Mouse (Mus musculus) left cerebral cortex, adult 2 months (tissue): ENCODE data around the gene Fancm. TPM values are rescaled to one million over a fixed set of nuclear protein-coding genes. Genes with fewer than 3 reads are reported as not detected.
A peak's percentile ranks its signal among the peaks of the same experiment; 100 is the strongest.
"Not testable (repeated sequence)": the region's sequence is repeated elsewhere in the genome, so short reads cannot be mapped to it uniquely, and the experiment has no call there.

Source experiments
- DNase-seq, 2 experiments: peaks; one replicate each; pipeline ENCODE4 v3.0.0; 2021 to 2022; ENCODE audit warnings: low spot score in 2 of 2, mixed read lengths in 1 of 2; ENCODE audit errors: extremely low spot score in 1 of 2
- H3K27ac ChIP-seq: fragments of 200-600 bp; 2 replicates; pipeline ENCODE4 v1.8.1; 2022
- H3K4me3 ChIP-seq: fragments of 200-600 bp; 2 replicates; pipeline ENCODE4 v1.8.1; 2022
- CTCF ChIP-seq: fragments of 200-600 bp; IDR thresholded peaks from 2 replicates; pipeline ENCODE4 v1.8.1; 2022; ENCODE audit warnings: antibody characterized with exemption, mild to moderate bottlenecking, moderate library complexity
- intact Hi-C: fragments of 180-260 bp; cut with DNase I; formaldehyde crosslinking; loops from one replicate; pipeline ENCODE4 v1.15.1; 2025
- total RNA-seq, 2 experiments: library from RNA; stranded (reverse); gene quantifications; 2 replicates each; pipeline ENCODE4 v1.2.3; 2021

Gene Fancm
- total RNA-seq, 2 experiments from 2014 or later: 15.9 to 17.9 TPM

- Histone ChIP-seq H3K27ac (peak overlapping the region; percentile 96), H3K4me3 (peak overlapping the region; percentile 68)
- no peak for DNase-seq
- TF ChIP-seq CTCF: no peak
- intact Hi-C loops: loop anchor here (5.0 kb wide), 1 partner anchor 36 kb away; the partner anchor contains the start of gene Prpf39
Observed at GRCm38 (mm10) chr12:65072911-65073610, 2.3 kb upstream of the Fancm start.

- peak; percentile 97 to 98 for DNase-seq
- H3K27ac ChIP-seq: peak within 1 kb of the TSS; percentile 96
- intact Hi-C loops: loop anchor here (1.0 to 5.0 kb wide), 2 partner anchors 36 to 108 kb away; partner anchors contain the start of genes Klhl28, Prpf39 and Togaram1
- no peak for TF ChIP-seq CTCF
- H3K4me3 ChIP-seq: peak within 1 kb of the TSS; percentile 68
Observed at GRCm38 (mm10) chr12:65073611-65074178, 1.7 kb upstream of the Fancm start, which contains the start of gene Fkbp3. Gene Fkbp3 (minus strand): TSS chr12:65074007.

- Histone ChIP-seq H3K27ac (peak overlapping the region; percentile 96), H3K4me3 (peak overlapping the region; percentile 68)
- intact Hi-C loops: loop anchor here (1.0 to 5.0 kb wide), 3 partner anchors 37 to 109 kb away; partner anchors contain the start of genes Klhl28, Mis18bp1, Prpf39 and Togaram1
- no peak for TF ChIP-seq CTCF
- DNase-seq: no peak
Observed at GRCm38 (mm10) chr12:65074651-65075050, 752 bp upstream of the Fancm start.

GRCm38 (mm10) chr12:65075733-65076310, 419 bp downstream of the Fancm start:
- Histone ChIP-seq H3K27ac (peak overlapping the region; percentile 96), H3K4me3 (peak overlapping the region; percentile 68)
- DNase-seq: no peak
- intact Hi-C loops: loop anchor here (1.0 kb wide), 1 partner anchor 96 kb away; the partner anchor contains the start of gene Mis18bp1
- no peak for TF ChIP-seq CTCF

GRCm38 (mm10) chr12:65076906-65077305, 1.5 kb downstream of the Fancm start:
- no peak overlapping the region for H3K4me3 ChIP-seq

GRCm38 (mm10) chr12:65108746-65109145, 33.3 kb downstream of the Fancm start:
- TF ChIP-seq CTCF: no peak
- no peak overlapping the region for H3K27ac ChIP-seq
- DNase-seq: no peak
- intact Hi-C loops: no loop called here
- no peak overlapping the region for H3K4me3 ChIP-seq

More at GRCm38 (mm10) chr12:65076906-65077305, 1.5 kb downstream of the Fancm start:
- intact Hi-C loops: no loop called here
- no peak for DNase-seq
- no peak overlapping the region for H3K27ac ChIP-seq
- no peak for TF ChIP-seq CTCF

GRCm38 (mm10) chr12:65111503-65111902, 36.1 kb downstream of the Fancm start:
- Histone ChIP-seq H3K4me3 (no peak overlapping the region), H3K27ac (no peak overlapping the region)
- TF ChIP-seq CTCF: no peak
- DNase-seq: no peak
- intact Hi-C loops: no loop called here

- no peak for DNase-seq
- Histone ChIP-seq H3K27ac (no peak overlapping the region), H3K4me3 (no peak overlapping the region)
- intact Hi-C loops: no loop called here
- no peak for TF ChIP-seq CTCF
Observed at GRCm38 (mm10) chr12:65112811-65113210, 37.4 kb downstream of the Fancm start.

GRCm38 (mm10) chr12:65113925-65114324, 38.5 kb downstream of the Fancm start:
- DNase-seq: no peak
- no peak for TF ChIP-seq CTCF
- no peak overlapping the region for H3K27ac ChIP-seq
- no peak overlapping the region for H3K4me3 ChIP-seq
- intact Hi-C loops: no loop called here

- DNase-seq, H3K4me3 ChIP-seq, H3K27ac ChIP-seq, intact Hi-C loops: not testable (repeated sequence)
Observed at GRCm38 (mm10) chr12:65114978-65115377, 39.6 kb downstream of the Fancm start.

GRCm38 (mm10) chr12:65118968-65119367, 43.6 kb downstream of the Fancm start:
- DNase-seq: no peak
- intact Hi-C loops: no loop called here

GRCm38 (mm10) chr12:65119451-65119850, 44.0 kb downstream of the Fancm start:
- TF ChIP-seq CTCF: no peak
- no peak for DNase-seq
- Histone ChIP-seq H3K27ac (no peak overlapping the region), H3K4me3 (no peak overlapping the region)
- intact Hi-C loops: no loop called here

More at GRCm38 (mm10) chr12:65118968-65119367, 43.6 kb downstream of the Fancm start:
- no peak for TF ChIP-seq CTCF
- Histone ChIP-seq H3K4me3 (no peak overlapping the region), H3K27ac (no peak overlapping the region)

GRCm38 (mm10) chr12:65136121-65136520, 60.7 kb downstream of the Fancm start:
- DNase-seq, H3K4me3 ChIP-seq, intact Hi-C loops, H3K27ac ChIP-seq: not testable (repeated sequence)
